Mouse (Mus musculus): Measurements from ENCODE around the gene Ssc5d.

The Ssc5d gene

DNA sequence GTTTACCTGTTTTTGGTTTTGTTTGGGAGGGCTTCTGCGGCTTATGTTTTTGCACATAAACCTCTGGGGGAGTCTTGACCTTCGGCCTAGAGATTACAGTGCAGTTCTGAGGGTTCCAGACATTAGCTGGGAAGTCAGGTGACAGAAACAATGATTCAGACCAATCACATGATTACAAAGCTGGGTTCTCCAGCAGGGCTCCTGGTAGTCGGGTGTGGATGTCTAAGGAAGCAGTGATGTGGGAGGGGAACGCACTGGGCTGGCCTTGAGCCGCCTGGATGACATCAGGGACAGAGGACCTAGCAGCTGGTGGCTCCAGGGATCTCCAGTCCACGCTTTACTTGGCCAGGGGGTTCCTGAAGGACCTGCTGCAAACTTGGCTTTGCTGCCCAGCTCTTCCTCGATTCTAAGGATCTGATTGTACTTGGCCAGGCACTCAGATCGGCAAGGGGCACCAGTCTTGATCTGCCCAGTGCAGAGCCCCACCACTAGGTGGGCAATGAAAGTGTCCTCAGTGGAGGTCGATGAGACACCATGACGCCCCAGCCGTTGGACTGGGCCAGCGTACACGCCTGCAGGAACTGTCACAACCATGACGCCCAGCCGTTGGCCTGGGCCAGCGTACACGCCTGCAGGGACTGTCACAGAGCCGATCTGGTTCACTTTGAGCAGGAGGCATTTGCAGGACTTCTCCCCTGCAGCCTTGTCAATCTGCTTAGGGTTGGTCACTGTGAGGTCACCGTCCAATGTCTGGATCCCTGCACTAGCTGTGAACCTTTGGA is 25.2 kb downstream of the Ssc5d start:
- no peak for DNase-seq

- no peak for DNase-seq
Measured at GRCm38 (mm10) chr7:4953815-4954445, 28.3 kb downstream of the Ssc5d start.

DNA sequence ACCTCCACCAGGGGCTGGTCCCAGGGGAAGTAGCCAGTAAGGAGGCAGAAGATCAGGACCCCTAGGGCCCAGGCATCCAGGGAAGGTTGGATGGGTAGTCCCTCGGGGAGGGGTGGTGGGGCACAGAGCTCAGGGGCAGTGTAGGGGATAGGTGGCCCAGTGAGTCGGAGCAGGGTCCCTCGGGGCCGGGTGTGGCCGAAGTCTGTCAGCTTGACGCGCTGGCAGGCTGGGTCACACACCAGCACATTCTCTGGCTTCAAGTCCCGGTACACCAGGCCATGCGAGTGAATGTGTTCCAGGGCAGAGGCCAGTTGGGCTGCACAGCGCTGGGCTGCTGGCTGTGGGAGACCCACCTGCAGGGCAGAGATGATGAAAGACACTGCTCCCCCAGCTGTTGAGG is 31.8 kb downstream of the Ssc5d start:
- no peak for DNase-seq

DNA sequence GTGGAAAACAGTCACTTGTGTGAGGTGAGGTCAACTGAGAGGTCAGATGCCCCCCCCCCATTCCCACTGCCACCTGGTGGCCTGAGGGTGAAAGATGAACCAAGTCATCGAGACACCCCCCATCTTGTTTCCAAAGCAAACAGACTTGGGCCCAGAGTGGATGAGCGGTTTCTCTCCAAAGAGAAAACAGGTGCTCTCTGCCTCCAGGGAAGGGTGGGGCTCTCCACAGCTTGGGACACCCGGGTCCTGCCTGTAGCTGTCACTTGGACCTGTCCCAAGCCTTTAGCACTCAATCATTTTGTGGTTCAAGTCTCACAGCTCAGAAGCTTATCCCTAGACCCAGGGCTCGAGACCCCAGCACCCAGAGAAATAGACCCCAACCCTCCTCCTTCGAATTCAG is 37.9 kb downstream of the Ssc5d start:
- DNase-seq = no peak

- DNase-seq = peak; percentile 64
Measured at GRCm38 (mm10) chr7:4964272-4964671, 38.7 kb downstream of the Ssc5d start, which contains the start of gene Sbk2. Sbk2 (minus strand) TSS chr7:4964406.

DNA sequence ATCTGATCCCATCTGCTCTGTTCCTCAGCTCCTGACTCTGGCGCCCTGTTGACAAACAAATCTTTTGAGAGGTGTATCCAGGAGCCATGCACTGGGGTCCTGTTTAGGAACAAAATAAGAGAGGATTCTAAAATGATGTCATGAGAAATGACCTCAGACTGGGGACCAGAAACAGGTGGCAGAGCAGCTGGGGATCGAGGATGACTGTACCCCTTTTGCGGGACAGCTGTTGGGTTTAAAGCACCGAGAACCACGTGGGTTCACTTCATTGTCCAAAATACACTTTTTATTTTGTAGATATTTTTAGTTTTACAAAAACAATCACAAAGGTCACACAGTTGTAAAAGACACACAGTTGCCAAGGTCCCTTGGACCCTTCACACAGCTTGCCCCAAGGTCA is 39.4 kb downstream of the Ssc5d start:
- no peak for DNase-seq

- DNase-seq = no peak
Measured at GRCm38 (mm10) chr7:4971068-4971467, 45.5 kb downstream of the Ssc5d start, which contains the start of gene Sbk3. Sbk3 (minus strand) TSS chr7:4971168.

GRCm38 (mm10) chr7:4971710-4972109 is 46.1 kb downstream of the Ssc5d start:
- DNase-seq = no peak

DNA sequence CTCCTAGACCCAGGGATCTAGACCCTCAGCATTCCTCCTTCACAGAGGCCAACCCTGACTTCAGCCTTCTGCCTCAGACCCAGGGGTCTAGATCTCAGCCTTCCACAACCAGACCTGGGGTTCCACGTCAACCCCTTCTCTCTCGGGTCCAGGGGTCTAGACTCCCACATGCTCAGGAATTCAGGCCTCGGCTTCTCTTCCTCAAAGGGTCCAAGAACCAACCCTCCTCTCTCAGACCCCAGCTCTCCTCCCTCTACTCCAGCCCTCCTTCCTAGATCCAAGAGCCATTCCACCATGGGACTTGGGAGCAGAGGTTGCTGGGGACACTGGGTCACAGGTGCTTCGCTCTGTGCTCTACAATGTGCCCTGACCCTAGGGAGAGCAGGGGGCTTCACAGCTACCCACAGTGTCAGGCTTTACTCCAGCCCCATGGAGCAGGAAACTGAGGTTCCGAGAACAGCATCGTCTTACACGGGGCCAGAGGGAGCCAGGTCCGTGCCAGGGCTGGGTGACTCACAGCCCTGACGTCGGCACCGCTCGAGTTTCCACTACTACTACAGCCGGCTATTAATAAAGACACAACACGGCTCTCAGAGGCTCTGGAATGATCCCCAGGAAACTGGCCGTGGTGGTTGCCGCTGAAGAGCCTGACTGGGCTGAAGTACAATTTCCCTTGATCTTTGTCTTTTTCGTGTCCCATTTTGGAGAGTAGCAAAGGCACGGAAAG is 46.9 kb downstream of the Ssc5d start:
- no peak for DNase-seq

DNA sequence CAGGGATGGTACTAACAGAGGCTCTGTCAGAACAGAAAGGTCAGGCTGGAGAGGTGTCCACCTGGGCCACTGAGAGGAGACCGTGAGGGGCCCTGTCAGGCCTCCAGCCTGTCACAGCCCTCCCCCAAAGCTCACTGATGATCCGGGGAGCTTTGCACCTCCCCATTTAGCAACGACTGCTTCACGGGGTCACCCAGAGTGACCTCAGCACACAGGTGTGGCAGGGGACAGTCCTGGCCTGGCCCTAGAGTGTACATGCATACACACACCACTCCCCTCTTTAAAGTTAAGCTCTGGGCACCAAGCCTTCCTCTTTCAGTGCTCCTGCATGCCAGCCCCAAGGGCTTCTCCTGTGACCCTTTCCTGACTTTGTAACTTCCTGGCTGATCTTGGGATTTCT is 49.9 kb downstream of the Ssc5d start:
- DNase-seq = no peak

- DNase-seq = no peak
Measured at GRCm38 (mm10) chr7:4976832-4977231, 51.2 kb downstream of the Ssc5d start.

GRCm38 (mm10) chr7:4988250-4988649 is 62.7 kb downstream of the Ssc5d start:
- DNase-seq = no peak

GRCm38 (mm10) chr7:4993347-4993998 is 67.9 kb downstream of the Ssc5d start:
- DNase-seq = no peak

GRCm38 (mm10) chr7:4993999-4994788 is 68.6 kb downstream of the Ssc5d start:
- no peak for DNase-seq
